Mouse (Mus musculus): ENCODE results near the gene Prom1.

DNA sequence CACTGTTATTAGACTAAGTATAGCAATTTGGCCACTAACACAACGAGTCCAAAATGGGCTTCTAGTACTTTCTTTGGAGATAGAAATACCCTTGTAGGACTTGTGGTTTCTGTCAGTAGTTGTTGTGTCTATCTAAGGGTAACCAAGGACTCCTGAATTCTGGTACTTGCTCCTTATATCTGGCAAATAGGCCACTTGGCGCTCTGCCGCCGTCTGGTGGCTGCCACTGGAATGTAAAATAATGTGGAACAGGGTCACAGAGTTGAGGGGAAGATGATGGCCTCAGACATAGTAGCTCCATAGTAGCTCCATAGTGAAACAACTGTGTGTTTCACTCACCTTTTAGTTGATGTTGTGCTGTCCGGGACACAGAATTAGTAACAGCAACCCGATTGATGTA is 111.5 kb downstream of the Prom1 start:
- TF ChIP-seq CTCF (IDR thresholded peaks at IDR 0.05; ENCODE audit: control insufficient read depth, insufficient read depth, insufficient replicate concordance, low read depth, low read length), result peak; percentile 40; the same call in 1 of the 2 replicates
- no peak for TF ChIP-seq POLR2A (IDR thresholded peaks at IDR 0.05; ENCODE audit: control insufficient read depth, low read depth, low read length)

Data from testis, adult 2 months (tissue).